Mouse (Mus musculus): ENCODE results near the gene Thap12. TPM values are rescaled to one million over a fixed set of nuclear protein-coding genes. Genes with fewer than 3 reads are reported as not detected.

The Thap12 gene
- total and polyA plus RNA-seq, 3 experiments, result 47.7 to 140 (median 52.7) TPM

- Histone ChIP-seq H3K9me3 (replicated peaks; ENCODE audit: insufficient read depth, low read length) (no peaks in the 10 kb centered on the region), H3K27ac (ENCODE audit: control insufficient read depth, low read depth, low read length) (no peak overlapping the region), H3K27me3 (ENCODE audit: control insufficient read depth in 1 of 2, insufficient read depth in 2 of 2, low read length in 2 of 2) (no peaks in the 10 kb centered on the region), H3K36me3 (ENCODE audit: control insufficient read depth in 1 of 2, insufficient read depth in 2 of 2, low read length in 2 of 2) (peaks cover 6 to 23% of the 10 kb centered on the region in 2 experiments; a peak in 3 of 4 replicates), H3K4me3 (ENCODE audit: control insufficient read depth in 1 of 2, insufficient read depth in 1 of 2, low read depth in 2 of 2, low read length in 2 of 2) (peak overlapping the region; percentile 99), H3K79me2 (ENCODE audit: control insufficient read depth, insufficient read depth, low read length, poor library complexity) (peaks cover 41% of the 10 kb centered on the region), H3K4me1 (ENCODE audit: control insufficient read depth in 1 of 2, insufficient read depth in 2 of 2, low read length in 2 of 2) (peaks cover 3 to 4% of the 10 kb centered on the region in 2 experiments), H3K9ac (ENCODE audit: control insufficient read depth, low read depth, low read length, poor library complexity, severe bottlenecking) (peak overlapping the region; percentile 76)
- no peak for DNase-seq (ENCODE audit: low read depth, low spot score)
- TF ChIP-seq ZNF384 (IDR thresholded peaks at IDR 0.05; ENCODE audit: low read depth, low read length) (no peak), SMC3 (IDR thresholded peaks at IDR 0.05; ENCODE audit: low read depth, low read length) (no peak), EP300 (IDR thresholded peaks at IDR 0.05; ENCODE audit: low read depth in 1 of 2, low read length in 2 of 2) (no peak), MYB (IDR thresholded peaks at IDR 0.05; ENCODE audit: low read depth, low read length) (no peak), ETS1 (IDR thresholded peaks at IDR 0.05; ENCODE audit: low read depth, low read length) (no peak), TCF12 (IDR thresholded peaks at IDR 0.05; ENCODE audit: low read depth, low read length) (no peak), ZC3H11A (IDR thresholded peaks at IDR 0.05; ENCODE audit: low read depth, low read length) (no peak), RCOR1 (IDR thresholded peaks at IDR 0.05; ENCODE audit: low read depth, low read length) (no peak), NELFE (IDR thresholded peaks at IDR 0.05; ENCODE audit: low read depth, low read length) (no peak), CHD1 (IDR thresholded peaks at IDR 0.05; ENCODE audit: low read depth, low read length) (no peak), TBP (IDR thresholded peaks at IDR 0.05; ENCODE audit: low read depth, low read length) (no peak), GATA1 (IDR thresholded peaks at IDR 0.05; ENCODE audit: low read depth, low read length) (no peak)
Measured at GRCm38 (mm10) chr7:98704276-98704675, 1.4 kb downstream of the Thap12 start.

DNA sequence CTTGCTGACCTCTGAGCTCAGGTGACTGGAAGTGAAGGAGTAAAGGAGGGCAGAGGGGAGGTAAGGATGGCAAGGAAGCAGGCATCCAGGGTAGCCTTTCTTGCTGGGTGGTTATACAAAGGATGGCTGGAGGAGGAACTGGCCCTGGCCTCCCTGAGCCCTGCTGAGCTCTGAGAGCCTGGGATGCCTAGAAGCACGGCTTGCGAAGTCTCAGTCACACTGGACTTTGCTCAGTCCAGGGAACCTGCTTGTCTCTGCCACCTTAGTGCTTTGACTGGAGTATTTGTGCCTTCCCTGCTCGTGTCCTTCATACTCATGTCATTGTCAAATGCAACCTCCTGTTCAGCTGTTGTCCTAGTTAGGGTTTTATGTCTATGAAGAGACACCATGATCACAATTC lies 10.8 kb downstream of the Thap12 start:
- 0 out of 4 replicates have a peak, but pooled peaks cover 0 to 4% of the 10 kb centered on the region in 2 experiments for H3K4me1 ChIP-seq (ENCODE audit: control insufficient read depth in 1 of 2, insufficient read depth in 2 of 2, low read length in 2 of 2)
- no peak for DNase-seq (ENCODE audit: low read depth, low spot score)
- H3K27me3 ChIP-seq (ENCODE audit: control insufficient read depth in 1 of 2, insufficient read depth in 2 of 2, low read length in 2 of 2), result no peaks in the 10 kb centered on the region
- no peaks in the 10 kb centered on the region for H3K9me3 ChIP-seq (replicated peaks; ENCODE audit: insufficient read depth, low read length)
- H3K4me3 ChIP-seq (ENCODE audit: control insufficient read depth in 1 of 2, insufficient read depth in 1 of 2, low read depth in 2 of 2, low read length in 2 of 2), result no peak overlapping the region
- no peak overlapping the region for H3K9ac ChIP-seq (ENCODE audit: control insufficient read depth, low read depth, low read length, poor library complexity, severe bottlenecking)
- peaks cover 4 to 51% of the 10 kb centered on the region in 2 experiments; a peak in 3 of 4 replicates for H3K36me3 ChIP-seq (ENCODE audit: control insufficient read depth in 1 of 2, insufficient read depth in 2 of 2, low read length in 2 of 2)
- peaks cover 10% of the 10 kb centered on the region for H3K79me2 ChIP-seq (ENCODE audit: control insufficient read depth, insufficient read depth, low read length, poor library complexity)
- H3K27ac ChIP-seq (ENCODE audit: control insufficient read depth, low read depth, low read length), result no peak overlapping the region
- no peak for TF ChIP-seq ZC3H11A (IDR thresholded peaks at IDR 0.05; ENCODE audit: low read depth, low read length)

DNA sequence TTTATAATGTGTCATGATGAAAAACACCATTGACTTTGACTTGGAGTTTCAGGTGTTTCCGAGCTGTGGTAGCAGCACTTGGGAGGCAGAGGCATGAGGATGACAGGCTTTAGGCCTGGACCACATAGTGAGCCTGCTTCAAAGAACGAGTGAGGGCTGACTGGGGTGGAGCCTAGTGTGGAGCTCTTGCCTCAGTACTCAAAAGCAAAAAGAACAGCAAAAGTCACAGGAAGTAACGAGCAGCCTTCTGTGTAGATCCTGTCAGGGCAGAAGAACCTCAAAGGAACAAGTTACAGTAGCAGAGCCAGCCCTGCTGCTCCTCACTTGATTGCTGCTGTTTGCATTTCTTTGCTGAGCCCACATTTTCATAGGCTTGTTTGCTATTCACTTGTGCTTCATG lies 14.5 kb downstream of the Thap12 start:
- no peak for DNase-seq (ENCODE audit: low read depth, low spot score)
- TF ChIP-seq EP300 (IDR thresholded peaks at IDR 0.05; ENCODE audit: low read depth in 1 of 2, low read length in 2 of 2) (no peak), POLR2AphosphoS2 (IDR thresholded peaks at IDR 0.05; ENCODE audit: low read length) (0 out of 2 replicates have a peak, but pooled peaks have one; percentile 4)
- no peak overlapping the region for H3K9ac ChIP-seq (ENCODE audit: control insufficient read depth, low read depth, low read length, poor library complexity, severe bottlenecking)
- peaks cover 0 to 35% of the 10 kb centered on the region in 2 experiments; a peak in 2 of 4 replicates for H3K36me3 ChIP-seq (ENCODE audit: control insufficient read depth in 1 of 2, insufficient read depth in 2 of 2, low read length in 2 of 2)
- no peaks in the 10 kb centered on the region for H3K79me2 ChIP-seq (ENCODE audit: control insufficient read depth, insufficient read depth, low read length, poor library complexity)
- H3K4me3 ChIP-seq (ENCODE audit: control insufficient read depth in 1 of 2, insufficient read depth in 1 of 2, low read depth in 2 of 2, low read length in 2 of 2), result no peak overlapping the region
- no peaks in the 10 kb centered on the region for H3K9me3 ChIP-seq (replicated peaks; ENCODE audit: insufficient read depth, low read length)
- no peaks in the 10 kb centered on the region for H3K27me3 ChIP-seq (ENCODE audit: control insufficient read depth in 1 of 2, insufficient read depth in 2 of 2, low read length in 2 of 2)
- no peaks in the 10 kb centered on the region for H3K4me1 ChIP-seq (ENCODE audit: control insufficient read depth in 1 of 2, insufficient read depth in 2 of 2, low read length in 2 of 2)
- no peak overlapping the region for H3K27ac ChIP-seq (ENCODE audit: control insufficient read depth, low read depth, low read length)
